ENCODE assay signal across 14 mouse cellular contexts in genomic region chr8:91676928-91677327, GRCm38 (mm10).
DNase-seq lines count a peak whose midpoint lies in the region; ATAC-seq and TF ChIP-seq lines count a peak whose summit lies in the region.
"Had no signal": no experiment of that assay in that cellular context is flagged by ENCODE, and none has a peak within 500 bp of the region (broad histone marks: within the 10 kb centered on the region; RNA-seq: fewer than 3 reads in every experiment).

No protein-coding gene starts in this region.

- H3K4me2 ChIP-seq in midbrain, postnatal 0 days (ENCODE audit: low read depth, low read length, poor library complexity, severe bottlenecking) = no peak overlapping the region
- H3K4me2 ChIP-seq in midbrain, embryonic 13.5 days (replicated peaks) = no peak overlapping the region
- H3K4me2 ChIP-seq: heart, embryonic 13.5 days; limb, embryonic 12.5 days had no signal

- H3K4me1 ChIP-seq in midbrain, postnatal 0 days (ENCODE audit: insufficient read depth, low read length) = peaks cover 3% of the 10 kb centered on the region; the same call in 1 of the 2 replicates
- H3K4me1 ChIP-seq in midbrain, embryonic 13.5 days (replicated peaks) = peaks cover 28% of the 10 kb centered on the region

- TF ChIP-seq CTCF in midbrain, postnatal 0 days (IDR thresholded peaks at IDR 0.05) = no peak

- WGBS in midbrain, postnatal 0 days = 59% methylated on average over 3 of the region's 3 CpGs
- WGBS in midbrain, embryonic 13.5 days = 67% methylated on average over 3 of the region's 3 CpGs

- H3K9me3 ChIP-seq in midbrain, postnatal 0 days (ENCODE audit: low read length) = no peaks in the 10 kb centered on the region
- H3K9me3 ChIP-seq in midbrain, embryonic 13.5 days = no peaks in the 10 kb centered on the region
- H3K9me3 ChIP-seq: heart, embryonic 13.5 days; limb, embryonic 12.5 days had no signal

- peaks cover 8% of the 10 kb centered on the region for H3K27me3 ChIP-seq in midbrain, postnatal 0 days (ENCODE audit: insufficient read depth, low read length)
- peaks cover 51% of the 10 kb centered on the region for H3K27me3 ChIP-seq in midbrain, embryonic 13.5 days
- H3K27me3 ChIP-seq: CH12.LX; heart, embryonic 13.5 days had no signal

- no peak overlapping the region for H3K4me3 ChIP-seq in midbrain, postnatal 0 days (ENCODE audit: low read depth, low read length)
- H3K4me3 ChIP-seq in midbrain, embryonic 13.5 days (replicated peaks) = no peak overlapping the region
- H3K4me3 ChIP-seq: heart, embryonic 13.5 days; limb, embryonic 12.5 days had no signal

- no peak for ATAC-seq in midbrain, postnatal 0 days (ENCODE audit: low FRiP score)
- ATAC-seq in midbrain, embryonic 13.5 days = no peak

- H3K36me3 ChIP-seq in midbrain, postnatal 0 days (ENCODE audit: insufficient read depth, low read length) = no peaks in the 10 kb centered on the region
- no peaks in the 10 kb centered on the region for H3K36me3 ChIP-seq in midbrain, embryonic 13.5 days
- H3K36me3 ChIP-seq: heart, embryonic 13.5 days; limb, embryonic 12.5 days had no signal

- no peak overlapping the region for H3K9ac ChIP-seq in midbrain, postnatal 0 days (replicated peaks; ENCODE audit: low read length, poor library complexity, severe bottlenecking)
- no peak overlapping the region for H3K9ac ChIP-seq in midbrain, embryonic 13.5 days (replicated peaks)
- H3K9ac ChIP-seq: heart, embryonic 13.5 days; limb, embryonic 12.5 days had no signal

- H3K27ac ChIP-seq in midbrain, postnatal 0 days (ENCODE audit: low read depth, low read length) = no peak overlapping the region
- H3K27ac ChIP-seq in midbrain, embryonic 13.5 days = no peak overlapping the region
- H3K27ac ChIP-seq: heart, embryonic 13.5 days; limb, embryonic 12.5 days had no signal

- DNase-seq in midbrain, postnatal 0 days (ENCODE audit: low spot score) = peak; percentile 75
- DNase-seq in cerebellum, adult 8-10 months = peak; percentile 52
- peak; percentile 69 for DNase-seq in layer of hippocampus, adult 11-12 months (ENCODE audit: low spot score)
- peak; percentile 6 for DNase-seq in telencephalon, adult 2 months (ENCODE audit: low read depth, low spot score)
- no peak for DNase-seq in embryo, embryonic 10.5 days (ENCODE audit: low spot score)
- no peak for DNase-seq in adipocyte (ENCODE audit: low spot score)
- DNase-seq: adrenal gland, postnatal 36 days; kidney, postnatal 25 days; lung, adult 18-20 months; thymus, postnatal 36 days had no signal

Comparison
In these comparisons a context has a peak if more than half of its experiments do, and no peak if none do; other contexts are left out.
1. DNase-seq: peak in midbrain, postnatal 0 days (single experiment), cerebellum, adult 8-10 months (single experiment), layer of hippocampus, adult 11-12 months (single experiment) and telencephalon, adult 2 months (single experiment); none in embryo, embryonic 10.5 days (single experiment) and adipocyte (single experiment).